Mouse (Mus musculus) embryo, embryonic 10 days (tissue): ENCODE results near the gene Tex52.

Experiments
- DNase-seq: peaks from one replicate; pipeline ENCODE4 v3.0.0-alpha.2; 2015; ENCODE audit warnings: low spot score

The Tex52 gene

DNA sequence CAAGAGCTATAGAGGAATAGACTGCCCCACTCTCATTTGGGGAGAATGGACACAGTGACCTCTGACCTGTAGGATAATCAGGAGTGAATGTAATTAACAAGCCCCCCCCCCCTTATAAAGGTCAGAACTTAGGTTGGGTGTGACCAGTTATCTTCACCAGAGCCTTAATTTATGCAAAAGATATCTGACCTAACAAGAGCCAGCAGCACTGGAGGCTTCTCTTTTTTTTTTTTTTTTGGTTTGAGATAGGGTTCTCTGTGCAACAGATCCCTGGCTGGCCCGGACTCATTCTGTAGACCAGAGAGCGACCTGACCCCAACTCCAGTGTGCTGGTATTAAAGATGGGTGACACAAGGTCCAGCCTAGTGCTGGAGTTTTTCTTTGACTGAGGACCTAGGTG, 54.0 kb downstream of the Tex52 start:
- DNase-seq: no peak

DNA sequence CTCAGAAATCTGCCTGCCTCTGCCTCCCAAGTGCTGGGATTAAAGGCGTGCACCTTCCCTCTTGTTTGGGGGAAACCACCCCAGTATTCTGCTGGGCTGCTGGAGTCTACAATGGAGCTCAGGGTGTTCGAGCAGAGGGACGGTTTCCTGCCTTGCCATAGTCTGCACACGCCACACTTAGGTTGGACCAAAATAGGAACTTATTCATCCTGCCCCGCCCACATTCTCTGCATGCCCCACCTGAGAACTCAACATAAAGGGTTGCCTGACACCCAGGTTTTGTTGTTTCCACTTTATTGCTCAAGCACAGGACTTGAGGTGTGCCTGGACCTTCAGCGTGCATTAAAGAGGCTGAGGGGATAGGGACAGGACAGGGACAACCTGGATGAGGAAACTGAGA, 54.6 kb downstream of the Tex52 start:
- no peak for DNase-seq

DNA sequence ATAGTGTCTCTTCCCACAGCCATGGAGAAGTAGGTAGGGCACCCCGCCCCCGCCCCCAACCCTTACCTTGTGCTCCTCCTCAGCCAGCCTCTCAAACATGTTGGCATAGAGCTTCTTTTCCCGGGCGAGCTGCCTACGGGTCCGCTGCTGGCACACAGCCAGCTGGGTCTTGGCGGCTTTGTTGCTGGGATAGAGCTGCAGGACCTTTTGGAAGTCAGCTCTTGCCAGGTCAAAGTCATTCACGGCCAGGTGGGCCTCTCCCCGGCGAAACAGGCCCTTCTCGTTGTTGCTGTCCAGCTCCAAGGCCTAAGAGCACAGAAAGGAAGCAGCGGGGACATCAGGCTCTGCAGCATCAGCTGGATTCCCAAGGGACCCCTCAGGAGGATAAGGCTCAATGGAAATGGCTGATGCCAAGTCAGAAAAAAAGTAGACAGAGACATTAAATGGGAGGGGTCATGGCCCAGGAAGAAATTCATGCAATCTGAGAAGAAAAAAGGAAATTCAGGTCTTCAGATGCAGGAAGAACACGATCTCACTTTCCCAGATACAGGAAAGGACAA, 57.2 kb downstream of the Tex52 start:
- DNase-seq: no peak

DNA sequence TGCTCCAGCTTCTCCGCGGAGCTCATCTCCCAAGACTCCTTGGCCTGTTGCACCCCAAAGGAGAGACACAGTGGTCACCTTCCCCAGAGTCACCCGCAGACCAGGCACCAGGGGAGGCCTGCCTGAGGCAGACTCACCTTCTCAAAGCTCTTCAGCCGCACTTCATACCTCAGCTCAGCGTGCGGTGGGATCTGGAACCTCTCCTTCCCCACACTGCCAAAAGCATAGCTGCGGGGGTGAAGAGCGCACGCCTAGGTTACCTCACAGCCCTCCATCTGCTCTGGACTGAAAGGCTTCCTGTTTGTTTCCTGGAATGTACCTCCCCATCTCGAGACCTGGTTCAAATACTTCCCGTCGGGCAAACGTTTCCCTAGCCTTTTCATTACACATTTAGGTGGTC, 58.3 kb downstream of the Tex52 start:
- no peak for DNase-seq
